Mouse (Mus musculus) intestine, embryonic 14.5 days (tissue): ENCODE measurements around the gene Apoc3. TPM values are rescaled to one million over a fixed set of nuclear protein-coding genes. Genes with fewer than 3 reads are reported as not detected.
A peak's percentile ranks its signal among the peaks of the same experiment; 100 is the strongest.

ENCODE experiments used
- ATAC-seq: fragments of 200-750 bp; cut with Nextera tagmentation; replicated peaks from 2 replicates; pipeline ENCODE4 v1.8.0; 2017; ENCODE audit warnings: low read depth, moderate number of reproducible peaks, moderate TSS enrichment, moderate library complexity; ENCODE audit not compliant: low FRiP score, low TSS enrichment
- DNase-seq: peaks from one replicate; pipeline ENCODE4 v3.0.0-alpha.2; 2018; ENCODE audit warnings: low spot score
- H3K27ac ChIP-seq: fragments of 300-500 bp; sonication (generic); 2 replicates; pipeline ENCODE4 v1.5.1; 2014; ENCODE audit warnings: low read depth, mild to moderate bottlenecking, control low read depth
- H3K27me3 ChIP-seq: fragments of 300-500 bp; sonication (generic); replicated peaks from 2 replicates; pipeline ENCODE4 v1.6.1; 2014; ENCODE audit warnings: low read length, control low read depth; ENCODE audit not compliant: control insufficient read depth, insufficient read depth
- H3K36me3 ChIP-seq: fragments of 300-500 bp; sonication (generic); 2 replicates; pipeline ENCODE4 v1.6.1; 2014; ENCODE audit warnings: low read length, control low read depth; ENCODE audit not compliant: control insufficient read depth, insufficient read depth
- H3K4me1 ChIP-seq: fragments of 300-500 bp; sonication (generic); replicated peaks from 2 replicates; pipeline ENCODE4 v1.6.1; 2014; ENCODE audit warnings: low read length, control low read depth, mixed read lengths; ENCODE audit not compliant: control insufficient read depth, insufficient read depth
- H3K4me2 ChIP-seq: fragments of 300-500 bp; sonication (generic); 2 replicates; pipeline ENCODE4 v1.6.1; 2014; ENCODE audit warnings: low read length
- H3K4me3 ChIP-seq: fragments of 300-500 bp; sonication (generic); 2 replicates; pipeline ENCODE4 v1.5.1; 2014; ENCODE audit warnings: low read depth, low read length, control low read depth, mixed read lengths
- H3K9ac ChIP-seq: fragments of 300-500 bp; sonication (generic); 2 replicates; pipeline ENCODE4 v1.6.1; 2014; ENCODE audit warnings: mild to moderate bottlenecking, low read length
- H3K9me3 ChIP-seq: fragments of 300-500 bp; sonication (generic); 2 replicates; pipeline ENCODE4 v1.6.1; 2016; ENCODE audit warnings: low read length, control low read depth; ENCODE audit not compliant: control insufficient read depth
- WGBS: fragments of 180-500 bp; shearing (Covaris S2); extraction: QIAGEN DNeasy Blood & Tissue Kit; methylation state at CpG from one replicate; pipeline ENCODE4 v1.1.7; 2014; 5-methylcytosine and 5-hydroxymethylcytosine counted together
- polyA plus RNA-seq: library from polyadenylated mRNA; unstranded; fragments of >200 nt; fragmentation: Nextera tagmentation; extraction: Ambion mirVana; gene quantifications from 2 replicates; pipeline ENCODE4 v1.2.1, GENCODE M21; 2014

The Apoc3 gene
- polyA plus RNA-seq, 1 experiment from 2014 or later: 12.2 TPM

DNA sequence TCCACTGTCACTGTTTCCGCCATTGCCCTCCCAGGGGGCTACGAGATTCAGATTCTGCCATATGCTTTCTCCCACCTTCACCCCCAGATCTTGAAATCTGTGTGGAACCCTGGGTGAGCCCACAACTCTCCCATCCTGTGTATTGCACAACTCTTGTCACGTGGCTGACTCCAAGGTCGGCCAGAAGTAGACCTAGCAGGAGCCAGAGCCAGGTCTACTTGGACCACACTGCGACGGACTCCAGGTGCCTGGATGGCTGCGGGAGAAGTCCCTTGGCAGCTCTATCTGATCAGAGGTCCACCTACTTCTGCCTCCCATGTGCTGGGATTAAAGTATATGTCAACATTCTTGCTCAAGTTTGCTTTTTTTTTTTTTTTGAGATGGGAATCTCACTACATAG lies 25.7 kb upstream of the Apoc3 start:
- no peaks in the 10 kb centered on the region for H3K27me3 ChIP-seq
- H3K4me1 ChIP-seq: no peaks in the 10 kb centered on the region
- DNase-seq (no peak), ATAC-seq (no peak)
- 80% methylated on average over 7 of the region's 7 CpGs for WGBS
- no peak overlapping the region for H3K9ac ChIP-seq
- H3K4me3 ChIP-seq: no peak overlapping the region
- no peak overlapping the region for H3K27ac ChIP-seq
- no peaks in the 10 kb centered on the region for H3K9me3 ChIP-seq
- no peak overlapping the region for H3K4me2 ChIP-seq
- H3K36me3 ChIP-seq: no peaks in the 10 kb centered on the region

DNA sequence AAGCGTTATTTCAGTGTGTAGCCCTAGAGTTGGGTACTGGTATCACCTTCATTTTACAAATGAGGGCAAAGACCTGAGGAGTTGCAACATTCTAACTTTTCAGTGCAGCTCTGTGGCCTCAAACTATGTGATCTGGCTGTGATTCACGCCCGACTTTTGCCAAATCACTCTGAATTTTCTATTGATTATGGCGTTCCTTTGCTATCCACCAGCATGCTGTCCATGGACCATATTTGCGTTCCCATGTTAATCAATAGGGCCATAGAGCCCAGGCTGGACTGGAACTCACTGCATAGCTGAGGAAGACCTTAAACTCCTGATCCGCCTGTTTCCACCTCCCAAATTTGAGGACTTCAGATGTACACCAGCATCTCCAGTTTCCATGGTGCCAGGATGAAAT lies 23.7 kb upstream of the Apoc3 start:
- Histone ChIP-seq H3K4me1 (no peaks in the 10 kb centered on the region), H3K4me3 (no peak overlapping the region), H3K27me3 (no peaks in the 10 kb centered on the region), H3K9ac (no peak overlapping the region), H3K27ac (no peak overlapping the region), H3K36me3 (no peaks in the 10 kb centered on the region), H3K4me2 (no peak overlapping the region), H3K9me3 (no peaks in the 10 kb centered on the region)
- WGBS: 87% methylated on average over 6 of the region's 6 CpGs
- no peak for ATAC-seq
- DNase-seq: no peak

DNA sequence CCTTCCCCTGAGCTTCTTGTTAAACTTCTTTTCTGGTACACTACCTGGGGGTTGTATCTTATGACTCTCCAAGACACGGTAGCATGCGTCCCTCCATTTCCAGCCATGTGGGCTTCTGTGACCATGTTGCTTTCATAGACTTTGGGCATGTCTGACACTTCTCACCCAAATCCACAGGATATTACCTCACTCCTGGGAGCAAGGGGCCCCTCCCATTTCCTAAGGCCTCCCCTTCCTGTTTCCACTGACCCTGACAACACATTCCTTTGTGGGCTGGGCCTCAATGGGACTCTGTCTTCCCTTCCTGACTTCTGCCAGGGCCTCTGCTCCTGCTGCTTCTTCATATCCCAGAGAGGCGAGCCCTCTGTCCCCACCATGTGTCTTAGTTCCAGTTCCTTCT lies 22.1 kb upstream of the Apoc3 start:
- DNase-seq (no peak), ATAC-seq (no peak)
- H3K27ac ChIP-seq: no peak overlapping the region

DNA sequence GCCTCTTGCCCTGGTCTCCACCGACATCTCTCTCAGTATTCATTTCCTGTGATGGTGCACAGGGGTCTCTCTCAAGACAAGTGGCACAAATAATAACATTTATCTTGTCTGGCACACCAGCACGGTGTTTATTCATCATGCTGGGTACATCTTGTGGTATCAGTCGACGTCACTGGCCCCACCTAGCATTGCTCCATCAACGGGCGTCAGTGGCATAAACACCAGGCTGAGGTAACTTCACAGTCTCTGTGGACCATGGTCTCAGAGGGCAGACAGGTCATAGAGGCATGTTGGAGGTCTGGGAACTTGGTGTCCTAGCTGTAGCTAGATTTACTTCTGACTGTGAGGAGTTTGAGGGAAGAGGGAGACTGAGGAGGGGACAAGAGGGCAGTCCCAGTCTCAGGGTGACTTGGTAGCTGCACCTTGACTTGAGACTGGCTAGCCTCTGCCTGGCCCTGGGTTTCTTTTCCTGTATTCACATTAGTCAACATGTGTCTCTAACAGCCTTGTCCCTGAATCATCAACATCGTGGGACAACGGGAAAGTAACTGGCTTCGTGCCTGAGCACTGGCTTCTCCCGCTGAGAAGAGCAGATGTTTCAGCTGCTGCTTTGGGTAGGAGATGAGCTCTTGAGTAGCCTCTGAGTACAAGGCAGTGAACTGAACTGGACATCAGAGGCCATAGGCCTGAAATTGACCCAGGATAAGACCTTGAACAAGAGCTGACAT lies 21.4 kb upstream of the Apoc3 start:
- H3K9me3 ChIP-seq: no peaks in the 10 kb centered on the region

More for the DNA sequence above, 22.1 kb upstream of the Apoc3 start:
- Histone ChIP-seq H3K4me1 (no peaks in the 10 kb centered on the region), H3K36me3 (no peaks in the 10 kb centered on the region), H3K9ac (no peak overlapping the region), H3K9me3 (no peaks in the 10 kb centered on the region), H3K4me2 (no peak overlapping the region), H3K27me3 (no peaks in the 10 kb centered on the region), H3K4me3 (no peak overlapping the region)
- 83% methylated on average over 3 of the region's 3 CpGs for WGBS

DNA sequence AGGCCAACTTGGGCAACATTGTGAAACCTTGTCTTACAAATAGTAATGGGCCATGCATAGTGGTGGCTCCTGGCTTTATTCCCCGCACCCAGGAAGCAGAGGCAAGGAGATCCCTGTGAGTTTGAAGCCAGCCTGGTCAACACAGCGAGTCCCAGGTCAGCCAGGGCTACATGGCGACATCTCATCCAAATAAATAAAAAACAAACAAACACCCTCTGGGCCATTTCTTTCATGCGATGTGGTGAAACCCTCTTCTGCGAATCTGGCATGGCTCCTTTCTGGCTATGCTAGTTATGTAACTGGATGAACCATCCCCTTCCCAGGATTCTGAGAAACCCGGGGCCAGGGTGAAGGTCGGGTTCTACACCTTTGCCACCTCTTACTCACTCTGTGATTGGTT lies 20.7 kb upstream of the Apoc3 start:
- Histone ChIP-seq H3K4me2 (no peak overlapping the region), H3K4me1 (no peaks in the 10 kb centered on the region), H3K9me3 (no peaks in the 10 kb centered on the region), H3K9ac (no peak overlapping the region), H3K27me3 (no peaks in the 10 kb centered on the region), H3K36me3 (no peaks in the 10 kb centered on the region), H3K27ac (no peak overlapping the region), H3K4me3 (no peak overlapping the region)
- DNase-seq (no peak), ATAC-seq (no peak)
- 87% methylated on average over 7 of the region's 7 CpGs for WGBS

More for the DNA sequence above, 21.4 kb upstream of the Apoc3 start:
- Histone ChIP-seq H3K4me3 (no peak overlapping the region), H3K36me3 (no peaks in the 10 kb centered on the region), H3K4me1 (no peaks in the 10 kb centered on the region), H3K27ac (no peak overlapping the region), H3K27me3 (no peaks in the 10 kb centered on the region), H3K9ac (no peak overlapping the region), H3K4me2 (no peak overlapping the region)
- DNase-seq (no peak), ATAC-seq (no peak)
- 76% methylated on average over 10 of the region's 10 CpGs for WGBS

DNA sequence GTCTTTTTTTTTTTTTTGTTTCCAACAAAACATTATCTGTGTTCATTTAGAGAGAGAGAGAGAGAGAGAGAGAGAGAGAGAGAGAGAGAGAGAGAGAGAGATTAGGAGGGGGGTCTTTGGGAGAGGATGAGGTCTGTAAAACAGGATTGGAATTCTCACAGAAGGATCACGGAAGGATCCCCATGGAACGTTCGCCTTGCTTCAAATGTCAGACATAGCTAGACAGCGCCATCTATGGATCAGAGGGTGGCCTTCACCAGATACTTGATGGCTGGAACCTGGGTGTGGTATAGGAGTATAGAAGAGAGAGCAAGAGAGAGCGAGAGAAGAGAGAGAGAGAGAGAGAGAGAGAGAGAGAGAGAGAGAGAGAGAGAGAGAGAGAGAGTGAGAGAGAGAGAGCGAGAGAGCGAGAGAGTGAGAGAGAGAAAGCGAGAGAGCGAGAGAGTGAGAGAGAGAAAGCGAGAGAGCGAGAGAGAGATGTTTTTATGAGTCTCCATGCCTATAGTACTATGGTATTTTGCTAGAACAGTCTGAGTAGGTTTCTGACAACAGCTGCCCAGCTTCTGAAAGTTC lies 11.4 kb upstream of the Apoc3 start:
- ATAC-seq: no peak

DNA sequence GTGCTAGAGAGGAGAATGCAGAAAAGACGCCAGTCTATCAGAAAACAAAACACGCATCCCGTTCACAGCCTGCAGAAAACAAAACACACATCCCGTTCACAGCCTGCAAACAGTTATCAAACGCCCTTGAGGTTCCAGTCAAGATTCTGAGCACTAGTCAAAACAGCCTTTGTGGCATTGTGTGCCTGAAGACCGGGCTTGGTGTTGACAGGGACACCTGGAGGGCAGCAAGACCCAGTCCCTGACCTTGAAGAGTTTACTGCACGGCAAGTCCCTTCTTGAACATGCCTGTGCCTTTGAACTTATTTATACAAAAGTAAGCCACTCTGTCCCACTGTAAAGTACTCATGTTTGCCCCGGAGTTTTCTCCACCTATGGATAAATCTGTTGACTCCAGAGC lies 8.1 kb upstream of the Apoc3 start:
- DNase-seq (no peak), ATAC-seq (no peak)
- Histone ChIP-seq H3K27me3 (no peaks in the 10 kb centered on the region), H3K9ac (no peak overlapping the region), H3K4me2 (no peak overlapping the region), H3K4me3 (no peak overlapping the region), H3K9me3 (no peaks in the 10 kb centered on the region), H3K36me3 (no peaks in the 10 kb centered on the region), H3K27ac (no peak overlapping the region), H3K4me1 (0 out of 2 replicates have a peak, but pooled peaks cover 3% of the 10 kb centered on the region)
- WGBS: 63% methylated on average over 8 of the region's 8 CpGs

More for the DNA sequence above, 11.4 kb upstream of the Apoc3 start:
- no peak overlapping the region for H3K4me3 ChIP-seq
- 22% methylated on average over 10 of the region's 11 CpGs for WGBS
- no peak overlapping the region for H3K4me2 ChIP-seq
- H3K36me3 ChIP-seq: no peaks in the 10 kb centered on the region
- peak; percentile 86 for DNase-seq
- no peak overlapping the region for H3K27ac ChIP-seq
- H3K9ac ChIP-seq: no peak overlapping the region
- H3K27me3 ChIP-seq: no peaks in the 10 kb centered on the region
- H3K9me3 ChIP-seq: no peaks in the 10 kb centered on the region
- no peaks in the 10 kb centered on the region for H3K4me1 ChIP-seq

DNA sequence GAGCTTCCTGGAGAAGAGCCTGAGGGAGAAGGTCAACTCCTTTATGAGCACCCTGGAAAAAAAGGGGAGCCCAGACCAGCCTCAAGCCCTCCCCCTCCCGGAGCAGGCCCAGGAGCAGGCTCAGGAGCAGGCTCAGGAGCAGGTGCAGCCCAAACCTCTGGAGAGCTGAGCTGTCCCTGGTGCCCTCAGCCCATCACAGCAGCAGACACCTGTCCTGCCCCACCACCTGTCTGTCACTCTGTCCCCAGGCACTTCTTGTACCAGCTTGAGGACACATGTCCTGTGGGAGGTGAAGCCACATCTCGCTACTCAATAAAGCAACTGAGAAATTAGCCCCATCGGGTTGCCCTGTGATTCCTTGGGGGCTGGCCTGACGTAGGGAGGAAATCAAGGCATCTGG lies 7.7 kb upstream of the Apoc3 start:
- no peak for ATAC-seq
- H3K4me3 ChIP-seq: no peak overlapping the region
- H3K9ac ChIP-seq: no peak overlapping the region
- DNase-seq: no peak
- 73% methylated on average over 4 of the region's 4 CpGs for WGBS
- no peak overlapping the region for H3K4me2 ChIP-seq
- 0 out of 2 replicates have a peak, but pooled peaks cover 3% of the 10 kb centered on the region for H3K4me1 ChIP-seq
- no peaks in the 10 kb centered on the region for H3K36me3 ChIP-seq
- no peak overlapping the region for H3K27ac ChIP-seq
- no peaks in the 10 kb centered on the region for H3K27me3 ChIP-seq
- no peaks in the 10 kb centered on the region for H3K9me3 ChIP-seq

DNA sequence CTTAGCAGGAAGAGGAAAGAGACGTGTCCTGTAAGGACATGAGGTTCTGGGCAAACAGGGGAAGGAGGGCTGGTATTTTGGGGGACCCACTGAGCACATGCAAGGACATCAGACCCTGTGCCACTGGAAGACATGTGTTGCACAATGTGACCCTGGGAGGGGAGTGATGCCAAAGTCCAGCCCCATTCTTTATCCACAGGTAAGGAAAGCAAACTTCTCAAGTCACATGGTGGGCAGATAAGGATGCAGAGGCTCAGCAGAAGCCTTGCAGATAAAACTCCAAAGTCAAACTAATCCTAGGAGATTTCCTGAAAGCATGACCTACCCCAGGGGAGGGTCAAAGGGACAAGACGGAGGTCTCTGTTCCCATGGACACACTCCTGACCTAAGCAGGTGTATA lies 6.4 kb upstream of the Apoc3 start:
- WGBS: 51% methylated on average over 2 of the region's 2 CpGs
- H3K9ac ChIP-seq: no peak overlapping the region
- no peaks in the 10 kb centered on the region for H3K36me3 ChIP-seq
- 0 out of 2 replicates have a peak, but pooled peaks cover 3% of the 10 kb centered on the region for H3K4me1 ChIP-seq
- no peaks in the 10 kb centered on the region for H3K9me3 ChIP-seq
- DNase-seq (no peak), ATAC-seq (peak; percentile 64)
- no peak overlapping the region for H3K4me2 ChIP-seq
- H3K4me3 ChIP-seq: no peak overlapping the region
- H3K27ac ChIP-seq: no peak overlapping the region
- H3K27me3 ChIP-seq: no peaks in the 10 kb centered on the region
